Mouse (Mus musculus) midbrain, embryonic 16.5 days (tissue): ENCODE results near the gene Ubash3b. TPM values are rescaled to one million over a fixed set of nuclear protein-coding genes. Genes with fewer than 3 reads are reported as not detected.

Experiments used
- ATAC-seq: fragments of 200-750 bp; cut with Nextera tagmentation; 2 replicates; pipeline ENCODE4 v1.8.0; 2017; ENCODE audit warnings: moderate TSS enrichment
- H3K27ac ChIP-seq: fragments of 300-500 bp; sonication (generic); 2 replicates; pipeline ENCODE4 v1.5.1; 2014; ENCODE audit warnings: mild to moderate bottlenecking, low read length, mixed read lengths
- H3K27me3 ChIP-seq: fragments of 300-500 bp; sonication (generic); 2 replicates; pipeline ENCODE4 v1.6.1; 2014; ENCODE audit warnings: low read depth, low read length, mixed read lengths; ENCODE audit not compliant: control insufficient read depth, insufficient read depth
- H3K36me3 ChIP-seq: fragments of 300-500 bp; sonication (generic); 2 replicates; pipeline ENCODE4 v1.6.1; 2014; ENCODE audit warnings: mild to moderate bottlenecking, low read length, moderate library complexity, mixed read lengths; ENCODE audit not compliant: control insufficient read depth, insufficient read depth
- H3K4me1 ChIP-seq: fragments of 300-500 bp; sonication (generic); 2 replicates; pipeline ENCODE4 v1.6.1; 2014; ENCODE audit warnings: mild to moderate bottlenecking, low read length, mixed read lengths; ENCODE audit not compliant: control insufficient read depth, insufficient read depth
- H3K4me2 ChIP-seq: fragments of 300-500 bp; sonication (generic); 2 replicates; pipeline ENCODE4 v1.6.1; 2014; ENCODE audit warnings: mild to moderate bottlenecking, low read length, mixed read lengths
- H3K4me3 ChIP-seq: fragments of 300-500 bp; sonication (generic); 2 replicates; pipeline ENCODE4 v1.5.1; 2014; ENCODE audit warnings: low read depth, mild to moderate bottlenecking, low read length, moderate library complexity, mixed read lengths
- H3K9ac ChIP-seq: fragments of 300-500 bp; sonication (generic); 2 replicates; pipeline ENCODE4 v1.6.1; 2014; ENCODE audit warnings: low read depth, low read length, mixed read lengths
- H3K9me3 ChIP-seq: fragments of 300-500 bp; sonication (generic); replicated peaks from 2 replicates; pipeline ENCODE4 v1.6.1; 2014; ENCODE audit warnings: mild to moderate bottlenecking, low read length, mixed read lengths; ENCODE audit not compliant: control insufficient read depth, poor library complexity, severe bottlenecking
- WGBS: fragments of 180-500 bp; shearing (Covaris S2); extraction: QIAGEN DNeasy Blood & Tissue Kit; methylation state at CpG from one replicate; pipeline ENCODE4 v1.1.7; 2014; 5-methylcytosine and 5-hydroxymethylcytosine counted together
- polyA plus RNA-seq: library from polyadenylated mRNA; unstranded; fragments of >200 nt; fragmentation: Nextera tagmentation; extraction: Ambion mirVana; gene quantifications from 2 replicates; pipeline ENCODE4 v1.2.1, GENCODE M21; 2015

Ubash3b gene
- polyA plus RNA-seq, 1 experiment from 2014 or later, result 24.2 TPM

DNA sequence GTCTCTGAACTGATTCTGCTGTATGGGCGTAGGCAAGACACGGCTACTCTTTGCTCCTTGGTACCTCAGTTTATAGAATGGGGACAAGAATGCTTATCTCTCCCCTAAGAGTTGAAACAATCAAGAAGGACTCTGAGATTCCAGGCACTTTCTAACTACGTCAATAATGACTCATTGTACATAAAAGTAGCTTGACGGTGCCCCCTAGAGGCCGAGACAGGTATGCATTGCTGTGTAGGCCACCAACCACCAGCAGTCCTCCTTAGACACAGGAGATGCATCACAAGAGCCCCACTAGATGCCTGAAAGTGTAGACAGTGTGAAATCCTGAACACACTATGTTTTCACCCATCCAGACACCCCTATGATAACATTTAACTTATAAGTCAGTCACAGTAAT is 133.0 kb downstream of the Ubash3b start:
- Histone ChIP-seq H3K36me3 (no peaks in the 10 kb centered on the region; the same call in 1 of the 2 replicates), H3K9me3 (no peaks in the 10 kb centered on the region), H3K27ac (no peak overlapping the region), H3K4me1 (peaks cover 13% of the 10 kb centered on the region), H3K9ac (no peak overlapping the region), H3K27me3 (no peaks in the 10 kb centered on the region), H3K4me3 (no peak overlapping the region), H3K4me2 (no peak overlapping the region)
- no peak for ATAC-seq
- WGBS, result 43% methylated on average over 5 of the region's 5 CpGs

GRCm38 (mm10) chr9:41021690-41022089 is 139.8 kb downstream of the Ubash3b start:
- 73% methylated on average over 3 of the region's 3 CpGs for WGBS

DNA sequence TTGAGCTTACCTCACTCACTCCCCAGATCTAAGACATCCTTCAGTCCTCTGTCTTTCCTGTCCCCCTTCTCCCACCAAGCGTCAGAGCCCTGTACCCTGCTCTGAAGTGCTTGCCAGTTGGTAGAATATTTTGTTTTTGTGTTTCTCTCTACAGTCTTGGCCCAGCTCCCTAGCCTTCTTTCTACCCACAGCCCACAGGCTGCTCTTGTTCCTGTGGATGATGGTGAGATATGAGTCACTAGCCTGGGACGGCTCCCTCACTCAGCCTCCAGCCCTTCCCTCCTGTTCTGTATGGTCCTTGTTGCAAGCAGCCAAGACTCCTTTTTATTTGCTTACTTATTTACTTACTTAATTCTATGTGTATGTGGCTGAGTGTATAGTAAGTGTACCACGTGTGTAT is 141.0 kb downstream of the Ubash3b start:
- Histone ChIP-seq H3K4me2 (no peak overlapping the region), H3K4me3 (no peak overlapping the region), H3K4me1 (no peaks in the 10 kb centered on the region), H3K27ac (no peak overlapping the region), H3K9me3 (no peaks in the 10 kb centered on the region), H3K27me3 (no peaks in the 10 kb centered on the region), H3K9ac (no peak overlapping the region), H3K36me3 (peaks cover 5% of the 10 kb centered on the region; the same call in 1 of the 2 replicates)
- no peak for ATAC-seq
- WGBS, result 89% methylated on average over 3 of the region's 3 CpGs

More at GRCm38 (mm10) chr9:41021690-41022089, 139.8 kb downstream of the Ubash3b start:
- no peaks in the 10 kb centered on the region for H3K9me3 ChIP-seq
- H3K4me2 ChIP-seq, result no peak overlapping the region
- H3K27ac ChIP-seq, result no peak overlapping the region
- no peak for ATAC-seq
- no peaks in the 10 kb centered on the region for H3K4me1 ChIP-seq
- no peaks in the 10 kb centered on the region for H3K27me3 ChIP-seq
- H3K36me3 ChIP-seq, result peaks cover 5% of the 10 kb centered on the region
- H3K9ac ChIP-seq, result no peak overlapping the region
- H3K4me3 ChIP-seq, result no peak overlapping the region

- no peak for ATAC-seq
- no peak overlapping the region for H3K4me2 ChIP-seq
- H3K36me3 ChIP-seq, result 0 out of 2 replicates have a peak, but pooled peaks cover 3% of the 10 kb centered on the region
- peaks cover 24% of the 10 kb centered on the region for H3K4me1 ChIP-seq
- no peaks in the 10 kb centered on the region for H3K9me3 ChIP-seq
- peak overlapping the region; percentile 10; the same call in 1 of the 2 replicates for H3K27ac ChIP-seq
- H3K9ac ChIP-seq, result no peak overlapping the region
- WGBS, result 24% methylated on average over 4 of the region's 4 CpGs
- H3K27me3 ChIP-seq, result no peaks in the 10 kb centered on the region
- no peak overlapping the region for H3K4me3 ChIP-seq
Measured at GRCm38 (mm10) chr9:41014512-41014911, 147.0 kb downstream of the Ubash3b start.

GRCm38 (mm10) chr9:41012456-41012855 is 149.0 kb downstream of the Ubash3b start:
- Histone ChIP-seq H3K4me2 (no peak overlapping the region), H3K36me3 (no peaks in the 10 kb centered on the region), H3K9me3 (no peaks in the 10 kb centered on the region), H3K4me1 (peaks cover 24% of the 10 kb centered on the region), H3K27ac (peak overlapping the region; percentile 81), H3K4me3 (no peak overlapping the region), H3K9ac (no peak overlapping the region), H3K27me3 (no peaks in the 10 kb centered on the region)
- 24% methylated on average over 5 of the region's 5 CpGs for WGBS
- ATAC-seq, result no peak

DNA sequence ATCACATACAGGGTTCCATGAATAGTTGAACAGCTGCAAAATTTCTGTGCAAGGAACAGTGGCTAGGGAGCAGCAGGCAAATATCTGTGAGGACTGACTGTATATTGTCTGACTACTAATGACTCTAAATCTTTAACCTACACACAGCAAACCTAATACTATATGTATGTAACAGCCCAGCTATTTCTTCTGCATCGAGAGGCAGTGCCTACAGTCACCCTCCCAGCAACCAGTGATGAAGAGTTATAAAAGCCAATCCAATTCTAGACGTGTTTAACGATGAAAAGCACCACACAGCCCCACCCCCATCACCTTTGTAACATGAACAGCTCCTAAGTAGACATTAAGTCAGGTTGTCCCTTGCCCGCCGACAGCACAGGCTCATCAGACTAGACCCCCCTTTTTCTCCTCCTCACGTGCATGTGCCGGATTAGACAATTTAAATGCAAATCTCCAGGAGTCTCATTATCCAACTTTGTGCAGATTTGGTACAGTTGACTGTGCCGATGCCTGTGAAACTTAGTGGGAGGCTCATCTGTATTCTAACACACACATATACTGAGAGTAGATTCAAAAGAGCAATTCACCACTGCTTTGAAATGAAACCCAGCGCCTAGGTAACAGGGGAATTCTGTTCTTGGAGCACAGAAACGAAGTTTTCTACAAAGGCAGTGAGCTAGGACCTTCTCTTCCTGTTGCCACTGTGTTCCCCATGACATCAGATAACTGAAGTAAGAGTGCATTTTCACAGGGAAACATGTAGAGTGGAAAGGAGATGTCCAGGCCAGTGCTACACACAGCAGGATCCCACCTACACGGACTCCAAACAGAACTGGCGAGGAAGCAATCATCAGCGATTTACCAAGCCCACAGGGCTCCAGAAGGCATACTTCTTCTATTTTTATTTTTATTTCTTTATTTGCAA is 149.7 kb downstream of the Ubash3b start:
- H3K9ac ChIP-seq, result no peak overlapping the region
- peaks cover 24% of the 10 kb centered on the region for H3K4me1 ChIP-seq
- 13% methylated on average over 13 of the region's 13 CpGs for WGBS
- no peaks in the 10 kb centered on the region for H3K9me3 ChIP-seq
- no peaks in the 10 kb centered on the region for H3K27me3 ChIP-seq
- peak overlapping the region; percentile 81 for H3K27ac ChIP-seq
- H3K4me3 ChIP-seq, result no peak overlapping the region
- no peaks in the 10 kb centered on the region for H3K36me3 ChIP-seq
- peak overlapping the region; percentile 28 for H3K4me2 ChIP-seq
- ATAC-seq, result peak; percentile 92

DNA sequence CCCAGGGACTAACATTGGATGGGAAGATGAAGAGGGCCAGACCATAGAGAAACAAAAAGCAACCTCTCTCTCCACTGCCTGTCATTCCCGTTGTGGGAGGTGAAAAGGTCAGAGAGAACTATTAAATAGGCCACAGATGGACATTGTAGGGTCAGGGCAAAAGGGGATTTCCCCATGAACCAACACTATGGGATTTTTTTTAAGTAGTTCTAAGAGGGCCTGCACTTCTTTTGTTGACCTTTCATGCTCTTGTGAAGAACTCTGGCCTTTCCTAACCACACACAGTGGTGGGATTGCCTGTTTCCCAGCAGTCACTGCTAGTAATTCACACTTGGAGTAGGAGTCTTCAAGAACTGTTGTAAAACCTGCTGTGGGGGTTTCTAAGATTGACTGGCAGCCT is 153.7 kb downstream of the Ubash3b start:
- ATAC-seq, result no peak
- 12% methylated on average over 1 of the region's 1 CpGs for WGBS
- Histone ChIP-seq H3K9ac (no peak overlapping the region), H3K27me3 (no peaks in the 10 kb centered on the region), H3K4me1 (peaks cover 17% of the 10 kb centered on the region), H3K27ac (no peak overlapping the region), H3K4me2 (no peak overlapping the region), H3K9me3 (no peaks in the 10 kb centered on the region), H3K4me3 (no peak overlapping the region), H3K36me3 (no peaks in the 10 kb centered on the region)

DNA sequence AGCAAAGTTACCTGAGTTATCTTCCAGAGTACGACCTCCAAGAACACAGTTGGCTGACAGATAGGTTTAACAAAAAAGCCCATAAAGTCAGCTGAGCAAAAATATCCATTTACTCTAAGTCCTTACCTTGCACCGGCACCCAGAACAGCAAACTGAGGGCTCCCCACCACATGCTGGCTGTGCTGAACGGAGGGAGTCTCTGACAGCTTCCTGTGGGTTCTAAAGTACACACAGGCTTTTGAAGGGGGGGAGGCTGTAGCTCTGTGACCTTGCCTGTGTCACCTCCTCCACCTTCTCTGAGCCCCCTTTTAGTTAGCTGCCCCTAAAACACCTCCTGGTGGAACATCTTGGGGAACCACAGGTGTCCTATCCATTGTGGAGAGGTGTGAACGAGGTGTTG is 157.1 kb downstream of the Ubash3b start, which contains the start of gene Crtam:
Gene Crtam, minus strand, starts transcription at position 214 of the 400 bp plus-strand sequence.
- H3K27ac ChIP-seq, result no peak within 1 kb of the TSS
- 74% methylated on average over 4 of the region's 4 CpGs for WGBS
- H3K9me3 ChIP-seq, result no peaks in the 10 kb centered on the region
- no peak within 1 kb of the TSS for H3K9ac ChIP-seq
- H3K36me3 ChIP-seq, result no peaks in the 10 kb centered on the region
- H3K4me3 ChIP-seq, result no peak within 1 kb of the TSS
- H3K4me2 ChIP-seq, result no peak within 1 kb of the TSS
- no peaks in the 10 kb centered on the region; the same call in 1 of the 2 replicates for H3K4me1 ChIP-seq
- H3K27me3 ChIP-seq, result no peaks in the 10 kb centered on the region
- no peak for ATAC-seq

GRCm38 (mm10) chr9:40997116-40997779 is 164.2 kb downstream of the Ubash3b start:
- no peak for ATAC-seq
- H3K4me3 ChIP-seq, result no peak overlapping the region
- no peaks in the 10 kb centered on the region for H3K9me3 ChIP-seq

More at GRCm38 (mm10) chr9:40997116-40997779, 164.2 kb downstream of the Ubash3b start:
- H3K36me3 ChIP-seq, result no peaks in the 10 kb centered on the region
- WGBS, result 91% methylated on average over 7 of the region's 7 CpGs
- H3K27ac ChIP-seq, result no peak overlapping the region
- no peak overlapping the region for H3K4me2 ChIP-seq
- H3K9ac ChIP-seq, result no peak overlapping the region
- H3K27me3 ChIP-seq, result no peaks in the 10 kb centered on the region
- H3K4me1 ChIP-seq, result no peaks in the 10 kb centered on the region; the same call in 1 of the 2 replicates
